Mouse (Mus musculus): Measurements from ENCODE around the gene Hmx1.

Gene Hmx1

GRCm38 (mm10) chr5:35388491-35389111, at the start of gene Hmx1:
Gene Hmx1 (plus strand): TSS chr5:35389108.
- no peak for DNase-seq

- DNase-seq: no peak
Measured at GRCm38 (mm10) chr5:35345084-35345483, 43.8 kb upstream of the Hmx1 start.

DNA sequence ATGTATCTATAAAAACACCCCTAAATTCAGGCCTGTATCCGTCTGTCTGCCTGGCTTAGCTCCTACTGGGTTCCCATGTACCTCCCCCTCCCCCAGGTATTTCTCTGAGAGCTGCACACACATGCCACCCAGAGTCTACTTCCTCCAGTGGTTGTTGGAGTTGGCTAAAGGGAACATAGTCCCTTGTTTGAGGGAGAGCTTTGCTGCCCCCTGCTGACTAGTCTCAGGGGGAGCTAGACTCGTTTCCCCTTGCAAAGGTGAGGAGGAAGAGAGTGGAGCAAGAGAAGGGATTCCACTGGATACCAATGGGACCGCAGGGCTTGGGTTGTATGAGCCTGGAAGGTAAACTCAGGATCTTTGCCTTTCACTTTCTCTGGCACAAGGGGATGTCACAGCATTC, 40.1 kb upstream of the Hmx1 start:
- peak; percentile 31 to 55 for DNase-seq

GRCm38 (mm10) chr5:35357544-35358440, 31.1 kb upstream of the Hmx1 start:
- no peak for DNase-seq

DNA sequence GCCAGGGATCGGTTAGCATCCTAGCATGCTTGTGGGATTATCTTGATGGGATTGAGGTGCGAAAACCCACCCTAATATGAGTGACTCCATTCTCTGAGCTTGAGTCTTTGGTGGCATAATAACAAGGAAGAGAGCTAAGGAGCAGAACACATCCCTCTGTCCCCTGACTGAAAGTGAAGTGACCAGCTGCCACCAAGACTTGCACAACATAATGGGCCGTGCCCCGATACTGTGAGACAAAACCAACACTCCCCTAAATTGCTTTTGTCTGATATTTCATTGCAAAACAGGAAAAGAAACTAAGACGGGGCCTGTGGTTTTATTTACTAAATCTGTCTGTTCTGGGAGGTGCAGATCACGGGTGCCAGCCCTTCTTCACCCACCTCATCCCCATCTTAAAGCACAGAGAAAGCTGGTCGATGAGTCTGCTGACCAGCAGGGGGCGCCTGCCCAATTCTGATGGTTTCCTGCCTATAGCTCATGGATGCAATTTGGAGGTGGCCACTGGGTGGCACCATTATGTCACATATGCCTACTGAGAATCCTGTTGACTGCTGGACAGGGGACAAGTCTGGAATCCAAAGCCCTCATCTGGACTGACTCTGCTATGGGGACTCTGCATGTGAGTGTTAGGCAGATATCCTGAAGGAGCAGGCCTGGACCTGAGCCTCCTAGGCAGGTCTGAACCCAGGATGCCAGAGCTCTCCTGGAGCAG, 27.2 kb upstream of the Hmx1 start:
- DNase-seq: peak; percentile 87 to 92

- no peak for DNase-seq
Measured at GRCm38 (mm10) chr5:35366241-35367032, 22.5 kb upstream of the Hmx1 start.

GRCm38 (mm10) chr5:35368916-35369315, 20.0 kb upstream of the Hmx1 start:
- DNase-seq: peak in 1 of 2 experiments; percentile 17

GRCm38 (mm10) chr5:35379066-35379465, 9.8 kb upstream of the Hmx1 start:
- no peak for DNase-seq

DNA sequence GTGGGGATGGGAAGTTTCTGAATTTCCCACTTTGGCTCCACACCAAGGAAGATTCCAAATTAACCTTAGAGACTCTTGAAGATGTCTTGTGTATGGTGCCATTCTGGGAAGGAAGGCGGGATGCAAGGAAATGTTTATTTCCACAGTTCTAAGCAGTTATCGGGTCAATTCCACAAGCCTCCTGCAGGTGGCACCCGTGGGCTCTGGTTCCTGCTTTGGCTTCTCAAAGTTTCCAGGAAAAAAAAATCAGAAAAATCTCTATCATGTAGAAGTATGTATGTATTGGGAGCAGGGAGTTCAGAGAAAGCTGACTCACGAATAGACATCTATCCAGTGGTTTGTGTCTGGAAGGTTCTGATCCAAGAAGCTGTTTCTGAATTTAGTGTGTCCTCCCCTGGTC, 9.1 kb upstream of the Hmx1 start:
- DNase-seq: peak in 1 of 2 experiments; percentile 25

DNA sequence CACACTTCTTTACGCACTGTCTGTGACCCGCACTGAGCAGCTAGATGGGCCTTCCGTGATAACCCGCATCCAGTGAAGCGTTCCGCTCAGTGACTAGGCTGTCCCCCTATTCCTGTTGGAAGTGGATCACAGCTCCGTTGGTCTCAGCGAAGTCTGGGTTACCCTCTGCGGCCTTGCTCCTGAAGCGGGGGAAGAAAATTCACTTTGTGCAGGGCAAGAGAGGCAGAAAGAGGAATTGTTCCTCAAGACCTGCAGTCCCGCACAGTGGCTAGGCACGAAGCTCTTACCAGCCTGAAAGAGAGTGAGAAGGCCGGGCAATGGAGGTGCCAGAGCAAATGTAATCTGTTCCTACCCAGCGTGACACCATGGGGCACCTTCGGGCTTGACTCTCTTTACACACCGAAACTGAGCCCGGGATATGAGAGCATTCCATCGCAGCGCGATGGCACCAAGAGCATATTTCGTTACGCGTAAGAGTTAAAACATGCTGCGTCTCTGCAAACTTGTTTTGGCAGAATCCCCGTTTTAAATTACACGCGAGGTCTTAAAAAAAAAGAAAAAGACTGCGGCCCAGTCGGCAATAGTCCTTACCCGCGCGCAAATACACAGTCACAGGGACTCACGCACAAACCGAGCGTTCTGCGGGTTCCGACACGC, 946 bp upstream of the Hmx1 start:
- no peak for DNase-seq

GRCm38 (mm10) chr5:35389441-35389840, 533 bp downstream of the Hmx1 start:
- no peak for DNase-seq

GRCm38 (mm10) chr5:35389915-35390314, 1.0 kb downstream of the Hmx1 start:
- DNase-seq: no peak

DNA sequence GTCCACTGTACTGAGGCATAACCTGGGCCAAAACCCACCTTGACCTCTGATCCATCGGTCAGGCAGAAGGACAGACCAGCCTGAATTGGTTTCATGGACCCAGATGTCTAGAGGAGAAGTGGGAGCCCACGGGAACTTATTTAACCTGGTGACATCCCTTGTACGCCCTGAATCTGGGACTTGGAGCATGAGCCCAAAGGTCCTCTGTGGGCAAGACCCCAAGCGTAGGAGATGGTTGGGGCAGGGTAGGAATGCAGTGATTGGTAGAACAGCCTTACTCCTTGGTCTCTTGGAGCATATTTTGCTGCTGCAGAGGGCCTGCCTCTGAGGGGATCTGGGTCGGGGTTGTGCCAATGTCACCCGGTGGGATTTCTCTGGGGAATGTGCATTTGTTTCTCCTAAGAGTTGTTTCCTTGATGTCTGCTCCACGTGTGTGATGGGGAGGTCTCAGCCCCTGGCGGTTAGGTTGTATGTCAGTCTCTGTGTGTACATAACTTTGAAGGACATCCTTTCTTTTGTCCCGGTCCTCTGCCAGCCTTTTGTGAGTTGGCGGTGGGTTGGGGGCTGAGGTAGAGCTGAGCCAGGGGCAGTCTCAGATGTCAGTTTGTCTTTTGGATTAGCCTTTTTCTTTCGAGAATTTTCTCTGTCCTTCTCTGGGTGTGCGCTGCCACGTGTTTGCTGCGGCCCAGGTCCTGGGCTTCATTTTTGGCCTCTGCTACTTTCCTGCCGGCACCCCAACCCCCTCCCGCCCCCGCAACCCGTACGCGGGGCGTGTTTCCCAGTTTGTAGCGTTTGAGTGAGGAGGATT, 2.1 kb downstream of the Hmx1 start:
- no peak for DNase-seq

DNA sequence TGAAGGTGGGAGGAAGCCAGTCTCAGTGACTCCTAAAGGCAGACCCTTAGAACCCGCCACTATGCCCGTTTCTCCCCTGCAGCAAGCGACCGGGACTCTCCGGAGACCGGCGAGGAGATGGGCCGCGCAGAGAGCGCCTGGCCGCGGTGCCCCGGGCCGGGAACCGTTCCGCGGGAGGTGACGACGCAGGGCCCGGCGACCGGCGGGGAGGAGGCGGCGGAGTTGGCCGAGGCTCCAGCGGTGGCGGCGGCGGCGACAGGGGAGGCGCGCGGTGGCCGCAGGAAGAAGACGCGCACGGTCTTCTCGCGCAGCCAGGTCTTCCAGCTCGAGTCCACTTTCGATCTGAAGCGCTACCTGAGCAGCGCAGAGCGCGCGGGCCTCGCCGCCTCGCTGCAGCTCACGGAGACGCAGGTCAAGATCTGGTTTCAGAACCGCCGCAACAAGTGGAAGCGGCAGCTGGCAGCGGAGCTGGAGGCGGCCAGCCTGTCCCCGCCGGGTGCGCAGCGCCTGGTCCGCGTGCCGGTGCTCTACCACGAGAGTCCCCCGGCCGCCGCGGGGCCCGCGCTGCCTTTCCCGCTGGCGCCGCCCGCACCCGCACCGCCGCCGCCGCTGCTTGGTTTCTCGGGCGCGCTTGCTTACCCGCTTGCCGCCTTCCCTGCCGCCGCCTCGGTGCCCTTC, 2.9 kb downstream of the Hmx1 start:
- no peak for DNase-seq

GRCm38 (mm10) chr5:35392334-35392695, 3.4 kb downstream of the Hmx1 start:
- DNase-seq: no peak

- DNase-seq: no peak
Measured at GRCm38 (mm10) chr5:35395566-35396440, 6.9 kb downstream of the Hmx1 start.

DNA sequence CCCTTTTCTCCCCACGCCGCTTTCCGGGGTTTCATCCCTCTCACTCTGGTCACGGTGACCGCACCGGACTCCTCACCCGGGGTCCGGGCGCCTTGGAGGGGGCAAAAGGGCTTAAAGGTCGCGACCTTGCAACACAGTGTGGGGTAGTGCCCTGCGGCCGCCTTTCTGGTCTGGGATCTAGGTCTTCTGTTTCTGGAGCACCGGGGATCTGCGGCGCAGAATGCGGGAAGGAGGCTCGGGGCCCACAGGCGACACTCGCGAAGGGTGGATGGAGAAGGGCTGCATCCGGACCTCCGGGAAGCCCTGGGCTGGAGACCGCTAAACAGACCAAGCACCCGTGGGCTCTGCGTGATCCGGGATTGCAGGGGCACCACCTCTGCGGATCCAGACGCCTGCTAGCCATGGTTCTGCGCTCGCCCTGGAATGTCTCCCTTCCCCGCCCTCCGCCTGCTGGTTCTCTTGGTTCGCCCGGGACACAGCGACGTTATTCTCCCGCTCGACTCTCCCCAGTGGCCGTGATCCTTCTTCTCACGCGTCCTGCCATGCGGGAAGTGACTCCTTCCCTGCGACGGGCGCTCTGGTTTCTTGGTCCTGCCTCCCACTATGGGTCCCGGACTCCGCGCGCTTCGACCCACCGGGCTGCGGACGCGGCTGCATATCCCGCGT, 8.2 kb downstream of the Hmx1 start:
- DNase-seq: no peak

DNA sequence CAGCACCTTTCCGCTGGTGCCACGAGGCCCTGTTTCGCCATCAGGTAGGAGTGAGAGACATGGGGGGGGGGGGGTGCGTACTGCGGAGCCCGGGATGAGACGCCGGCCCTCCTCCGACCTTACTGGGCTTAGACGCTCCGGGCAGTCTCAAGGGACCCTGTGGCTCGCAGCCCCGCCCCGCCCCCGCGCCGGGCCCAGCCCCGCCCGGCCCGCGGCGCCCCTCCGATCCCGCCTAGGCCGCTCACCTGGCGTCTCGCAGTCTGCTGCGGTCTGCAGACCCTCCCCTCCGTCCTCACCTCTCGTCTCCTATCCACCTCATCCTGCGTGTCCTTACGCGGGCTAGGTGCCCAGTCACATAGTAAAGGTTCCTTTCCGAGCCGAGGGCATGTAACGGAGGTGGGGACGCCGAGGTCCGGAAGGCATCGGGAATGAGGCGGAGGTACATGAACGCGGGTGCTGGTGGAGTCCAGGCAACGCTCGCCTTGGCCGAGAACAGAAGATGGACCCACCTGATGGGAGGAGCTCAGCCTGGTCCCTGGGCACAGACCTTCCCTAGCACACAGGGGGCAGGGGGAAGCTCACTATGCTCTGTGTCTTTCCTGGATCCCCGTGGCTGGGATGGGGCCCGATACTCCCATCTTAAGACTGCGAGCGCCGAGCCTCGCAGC, 8.9 kb downstream of the Hmx1 start:
- no peak for DNase-seq

Data from lung, postnatal 4 days (tissue).